Mouse (Mus musculus) midbrain, embryonic 13.5 days (tissue): ENCODE results near the gene Mex3d. TPM values are rescaled to one million over a fixed set of nuclear protein-coding genes. Genes with fewer than 3 reads are reported as not detected.
A peak's percentile ranks its signal among the peaks of the same experiment; 100 is the strongest.

Experiments used
- ATAC-seq: fragments of 200-750 bp; cut with Nextera tagmentation; 2 replicates; pipeline ENCODE4 v1.8.0; 2017; ENCODE audit warnings: mild to moderate bottlenecking, moderate TSS enrichment, moderate library complexity
- H3K27ac ChIP-seq: fragments of 300-500 bp; sonication (generic); 2 replicates; pipeline ENCODE4 v1.5.1; 2015; ENCODE audit warnings: inconsistent platforms, mild to moderate bottlenecking, moderate library complexity
- H3K27me3 ChIP-seq: fragments of 300-500 bp; sonication (generic); 2 replicates; pipeline ENCODE4 v1.6.1; 2015; ENCODE audit warnings: mild to moderate bottlenecking, inconsistent platforms
- H3K36me3 ChIP-seq: fragments of 300-500 bp; sonication (generic); 2 replicates; pipeline ENCODE4 v1.6.1; 2015; ENCODE audit warnings: mild to moderate bottlenecking, inconsistent platforms
- H3K4me1 ChIP-seq: fragments of 300-500 bp; sonication (generic); replicated peaks from 2 replicates; pipeline ENCODE4 v1.6.1; 2015; ENCODE audit warnings: inconsistent platforms
- H3K4me2 ChIP-seq: fragments of 300-500 bp; sonication (generic); replicated peaks from 2 replicates; pipeline ENCODE4 v1.6.1; 2015; ENCODE audit warnings: moderate library complexity, mild to moderate bottlenecking, inconsistent platforms
- H3K4me3 ChIP-seq: fragments of 300-500 bp; sonication (generic); replicated peaks from 2 replicates; pipeline ENCODE4 v1.5.1; 2015; ENCODE audit warnings: mild to moderate bottlenecking, inconsistent platforms
- H3K9ac ChIP-seq: fragments of 300-500 bp; sonication (generic); replicated peaks from 2 replicates; pipeline ENCODE4 v1.6.1; 2015; ENCODE audit warnings: mild to moderate bottlenecking, inconsistent platforms
- H3K9me3 ChIP-seq: fragments of 300-500 bp; sonication (generic); 2 replicates; pipeline ENCODE4 v1.6.1; 2016; ENCODE audit warnings: mild to moderate bottlenecking, inconsistent platforms
- WGBS: fragments of 180-500 bp; shearing (Covaris S2); methylation state at CpG from one replicate; pipeline ENCODE4 v1.1.7; 2015; 5-methylcytosine and 5-hydroxymethylcytosine counted together
- polyA plus RNA-seq: library from polyadenylated mRNA; unstranded; fragments of >200 nt; fragmentation: Nextera tagmentation; extraction: Ambion mirVana; gene quantifications from 2 replicates; pipeline ENCODE4 v1.2.1, GENCODE M21; 2015

The Mex3d gene
- polyA plus RNA-seq, 1 experiment from 2014 or later: 18.6 TPM

GRCm38 (mm10) chr10:80365736-80366135, 21.7 kb downstream of the Mex3d start:
- H3K4me2 ChIP-seq: no peak overlapping the region
- H3K9ac ChIP-seq: no peak overlapping the region
- H3K4me3 ChIP-seq: no peak overlapping the region
- WGBS: 69% methylated on average over 6 of the region's 6 CpGs
- H3K27me3 ChIP-seq: peaks cover 12% of the 10 kb centered on the region; the same call in 1 of the 2 replicates
- no peaks in the 10 kb centered on the region for H3K36me3 ChIP-seq
- H3K4me1 ChIP-seq: peaks cover 7% of the 10 kb centered on the region
- no peak for ATAC-seq
- no peaks in the 10 kb centered on the region for H3K9me3 ChIP-seq
- no peak overlapping the region for H3K27ac ChIP-seq

GRCm38 (mm10) chr10:80363734-80364133, 23.7 kb downstream of the Mex3d start:
- H3K4me3 ChIP-seq: no peak overlapping the region
- H3K27me3 ChIP-seq: peaks cover 31% of the 10 kb centered on the region
- 27% methylated on average over 6 of the region's 6 CpGs for WGBS
- no peak overlapping the region for H3K4me2 ChIP-seq
- ATAC-seq: peak; percentile 58; the same call in 1 of the 2 replicates
- H3K27ac ChIP-seq: no peak overlapping the region
- H3K9ac ChIP-seq: no peak overlapping the region; the same call in 1 of the 2 replicates
- H3K36me3 ChIP-seq: no peaks in the 10 kb centered on the region
- peaks cover 7% of the 10 kb centered on the region for H3K4me1 ChIP-seq
- H3K9me3 ChIP-seq: no peaks in the 10 kb centered on the region

GRCm38 (mm10) chr10:80357994-80358639, 29.3 kb downstream of the Mex3d start:
- Histone ChIP-seq H3K4me3 (peak overlapping the region; percentile 28), H3K9me3 (no peaks in the 10 kb centered on the region), H3K9ac (peak overlapping the region; percentile 42; the same call in 1 of the 2 replicates), H3K4me1 (peaks cover 17% of the 10 kb centered on the region), H3K4me2 (peak overlapping the region; percentile 46), H3K36me3 (no peaks in the 10 kb centered on the region), H3K27ac (no peak overlapping the region), H3K27me3 (peaks cover 80% of the 10 kb centered on the region)
- peak; percentile 66 for ATAC-seq
- WGBS: 7% methylated on average over 31 of the region's 31 CpGs

GRCm38 (mm10) chr10:80357336-80357735, 30.1 kb downstream of the Mex3d start:
- peak overlapping the region; percentile 46; the same call in 1 of the 2 replicates for H3K4me2 ChIP-seq

GRCm38 (mm10) chr10:80356737-80357136, 30.7 kb downstream of the Mex3d start:
- peaks cover 17% of the 10 kb centered on the region for H3K4me1 ChIP-seq
- peaks cover 88% of the 10 kb centered on the region for H3K27me3 ChIP-seq
- peak overlapping the region; percentile 36 for H3K4me3 ChIP-seq
- 1% methylated on average over 34 of the region's 34 CpGs for WGBS
- H3K36me3 ChIP-seq: no peaks in the 10 kb centered on the region
- H3K4me2 ChIP-seq: peak overlapping the region; percentile 50
- no peak for ATAC-seq
- H3K9me3 ChIP-seq: no peaks in the 10 kb centered on the region
- H3K27ac ChIP-seq: no peak overlapping the region
- H3K9ac ChIP-seq: peak overlapping the region; percentile 21; the same call in 1 of the 2 replicates

More at GRCm38 (mm10) chr10:80357336-80357735, 30.1 kb downstream of the Mex3d start:
- 31% methylated on average over 7 of the region's 7 CpGs for WGBS
- peaks cover 82% of the 10 kb centered on the region for H3K27me3 ChIP-seq
- ATAC-seq: peak; percentile 6; the same call in 1 of the 2 replicates
- H3K4me3 ChIP-seq: peak overlapping the region; percentile 28
- H3K9me3 ChIP-seq: no peaks in the 10 kb centered on the region
- H3K36me3 ChIP-seq: no peaks in the 10 kb centered on the region
- no peak overlapping the region for H3K27ac ChIP-seq
- no peak overlapping the region for H3K9ac ChIP-seq
- peaks cover 17% of the 10 kb centered on the region for H3K4me1 ChIP-seq

- H3K27me3 ChIP-seq: peaks cover 94% of the 10 kb centered on the region
- H3K4me1 ChIP-seq: peaks cover 17% of the 10 kb centered on the region
- no peaks in the 10 kb centered on the region for H3K9me3 ChIP-seq
- H3K36me3 ChIP-seq: no peaks in the 10 kb centered on the region
- no peak within 1 kb of the TSS for H3K27ac ChIP-seq
- H3K4me2 ChIP-seq: peak within 1 kb of the TSS; percentile 50
- ATAC-seq: no peak
- H3K9ac ChIP-seq: peak within 1 kb of the TSS; percentile 21; the same call in 1 of the 2 replicates
- 1% methylated on average over 50 of the region's 53 CpGs for WGBS
- H3K4me3 ChIP-seq: peak within 1 kb of the TSS; percentile 36
Measured at GRCm38 (mm10) chr10:80356001-80356682, 31.3 kb downstream of the Mex3d start, which contains the start of gene Plk5. Plk5 (plus strand) TSS chr10:80356459.

GRCm38 (mm10) chr10:80355431-80355830, 32.0 kb downstream of the Mex3d start:
- H3K9ac ChIP-seq: no peak overlapping the region
- H3K36me3 ChIP-seq: no peaks in the 10 kb centered on the region
- 4% methylated on average over 9 of the region's 9 CpGs for WGBS
- no peak overlapping the region for H3K27ac ChIP-seq
- peaks cover 17% of the 10 kb centered on the region for H3K4me1 ChIP-seq
- no peaks in the 10 kb centered on the region for H3K9me3 ChIP-seq
- ATAC-seq: no peak
- no peak overlapping the region for H3K4me2 ChIP-seq
- H3K27me3 ChIP-seq: peaks cover 98% of the 10 kb centered on the region
- no peak overlapping the region for H3K4me3 ChIP-seq

- H3K4me1 ChIP-seq: peaks cover 26% of the 10 kb centered on the region
- WGBS: 63% methylated on average over 8 of the region's 8 CpGs
- no peaks in the 10 kb centered on the region for H3K9me3 ChIP-seq
- H3K4me3 ChIP-seq: no peak overlapping the region
- no peak for ATAC-seq
- H3K27ac ChIP-seq: no peak overlapping the region
- H3K9ac ChIP-seq: no peak overlapping the region; the same call in 1 of the 2 replicates
- no peak overlapping the region for H3K4me2 ChIP-seq
- peaks cover 99% of the 10 kb centered on the region for H3K27me3 ChIP-seq
- H3K36me3 ChIP-seq: no peaks in the 10 kb centered on the region
Measured at GRCm38 (mm10) chr10:80352727-80353126, 34.7 kb downstream of the Mex3d start.

GRCm38 (mm10) chr10:80351896-80352295, 35.6 kb downstream of the Mex3d start:
- Histone ChIP-seq H3K27ac (no peak overlapping the region), H3K36me3 (no peaks in the 10 kb centered on the region), H3K4me3 (no peak overlapping the region), H3K4me2 (no peak overlapping the region), H3K4me1 (peaks cover 29% of the 10 kb centered on the region), H3K9me3 (no peaks in the 10 kb centered on the region), H3K27me3 (peaks cover 99% of the 10 kb centered on the region), H3K9ac (no peak overlapping the region)
- 24% methylated on average over 11 of the region's 11 CpGs for WGBS
- no peak for ATAC-seq

GRCm38 (mm10) chr10:80350292-80350691, 37.2 kb downstream of the Mex3d start:
- peak; percentile 87 for ATAC-seq
- Histone ChIP-seq H3K9me3 (no peaks in the 10 kb centered on the region), H3K9ac (no peak overlapping the region), H3K27ac (no peak overlapping the region), H3K36me3 (no peaks in the 10 kb centered on the region), H3K4me2 (no peak overlapping the region), H3K27me3 (peaks cover 97% of the 10 kb centered on the region), H3K4me3 (no peak overlapping the region), H3K4me1 (peaks cover 14% of the 10 kb centered on the region)
- 4% methylated on average over 7 of the region's 7 CpGs for WGBS

- H3K4me1 ChIP-seq: peaks cover 18% of the 10 kb centered on the region
- WGBS: 14% methylated on average over 26 of the region's 26 CpGs
- no peaks in the 10 kb centered on the region for H3K36me3 ChIP-seq
- no peak overlapping the region for H3K4me2 ChIP-seq
- no peak overlapping the region for H3K4me3 ChIP-seq
- no peak overlapping the region for H3K9ac ChIP-seq
- no peaks in the 10 kb centered on the region for H3K9me3 ChIP-seq
- ATAC-seq: no peak
- no peak overlapping the region for H3K27ac ChIP-seq
- peaks cover 97% of the 10 kb centered on the region for H3K27me3 ChIP-seq
Measured at GRCm38 (mm10) chr10:80348981-80349380, 38.5 kb downstream of the Mex3d start.

- Histone ChIP-seq H3K4me2 (peak within 1 kb of the TSS; percentile 27), H3K4me3 (peak within 1 kb of the TSS; percentile 18), H3K27me3 (peaks cover 99% of the 10 kb centered on the region), H3K4me1 (peaks cover 23% of the 10 kb centered on the region), H3K27ac (no peak within 1 kb of the TSS), H3K36me3 (no peaks in the 10 kb centered on the region), H3K9me3 (no peaks in the 10 kb centered on the region), H3K9ac (no peak within 1 kb of the TSS; the same call in 1 of the 2 replicates)
- ATAC-seq: no peak; the same call in 1 of the 2 replicates
- under 1% methylated on average over 42 of the region's 42 CpGs for WGBS
Measured at GRCm38 (mm10) chr10:80348244-80348781, 39.1 kb downstream of the Mex3d start, which contains the start of gene Adamtsl5. Adamtsl5 (minus strand) TSS chr10:80348412.
